Mouse (Mus musculus): Measurements from ENCODE around the gene Lhb.
"Not testable (repeated sequence)": the region's sequence is repeated elsewhere in the genome, so short reads cannot be mapped to it uniquely, and the experiment has no call there.

Gene Lhb

GRCm38 (mm10) chr7:45455932-45456696 lies 35.5 kb downstream of the Lhb start:
- peak in 1 of 2 experiments; percentile 41 for DNase-seq

- DNase-seq, result no peak
Measured at GRCm38 (mm10) chr7:45456721-45457203, 36.1 kb downstream of the Lhb start.

GRCm38 (mm10) chr7:45457204-45458060 lies 36.8 kb downstream of the Lhb start:
- DNase-seq, result peak; percentile 36 to 40

- DNase-seq, result peak; percentile 75 to 82
Measured at GRCm38 (mm10) chr7:45458748-45459563, 38.3 kb downstream of the Lhb start.

- peak; percentile 99 for DNase-seq
Measured at GRCm38 (mm10) chr7:45459564-45460140, 39.0 kb downstream of the Lhb start, which contains the start of gene Ftl1. TSS of gene Ftl1 (minus strand) at chr7:45459884.

- DNase-seq, result no peak
Measured at GRCm38 (mm10) chr7:45460377-45460776, 39.8 kb downstream of the Lhb start.

GRCm38 (mm10) chr7:45460860-45461314 lies 40.3 kb downstream of the Lhb start:
- DNase-seq, result peak; percentile 82 to 85

- DNase-seq, result no peak
Measured at GRCm38 (mm10) chr7:45461326-45461725, 40.7 kb downstream of the Lhb start.

- no peak for DNase-seq
Measured at GRCm38 (mm10) chr7:45461781-45462180, 41.2 kb downstream of the Lhb start.

- DNase-seq, result no peak
Measured at GRCm38 (mm10) chr7:45462325-45462724, 41.7 kb downstream of the Lhb start.

GRCm38 (mm10) chr7:45462868-45463267 lies 42.2 kb downstream of the Lhb start:
- DNase-seq, result not testable (repeated sequence)

GRCm38 (mm10) chr7:45463987-45464778 lies 43.6 kb downstream of the Lhb start:
- no peak for DNase-seq

- no peak for DNase-seq
Measured at GRCm38 (mm10) chr7:45465112-45465511, 44.5 kb downstream of the Lhb start.

- no peak for DNase-seq
Measured at GRCm38 (mm10) chr7:45465549-45465948, 44.9 kb downstream of the Lhb start.

- DNase-seq, result peak; percentile 94 to 96
Measured at GRCm38 (mm10) chr7:45466283-45467089, 45.9 kb downstream of the Lhb start, which contains the start of gene Bax. TSS of gene Bax (minus strand) at chr7:45466898.

GRCm38 (mm10) chr7:45467090-45467670 lies 46.6 kb downstream of the Lhb start:
- peak; percentile 72 to 86 for DNase-seq

- DNase-seq, result peak; percentile 61 to 73
Measured at GRCm38 (mm10) chr7:45470869-45471268, 50.2 kb downstream of the Lhb start.

Measured in lung, adult 18-20 months (tissue).